Mouse (Mus musculus) ovary, postnatal 36 days (tissue): ENCODE measurements around the gene Csnk1d.

Source experiments
- DNase-seq: peaks from one replicate; pipeline ENCODE4 v3.0.0; 2022; ENCODE audit warnings: low spot score, mixed read lengths

Gene Csnk1d

GRCm38 (mm10) chr11:120990951-120991526, at the start of gene Csnk1d:
Gene Csnk1d (minus strand): TSS chr11:120991330.
- peak; percentile 99 for DNase-seq

GRCm38 (mm10) chr11:121039302-121039701, 48.2 kb upstream of the Csnk1d start, which contains the start of gene Cd7:
Gene Cd7 (minus strand): TSS chr11:121039418.
- no peak for DNase-seq

GRCm38 (mm10) chr11:121038366-121039240, 47.5 kb upstream of the Csnk1d start:
- no peak for DNase-seq

- no peak for DNase-seq
Observed at GRCm38 (mm10) chr11:121033118-121033517, 42.0 kb upstream of the Csnk1d start.

GRCm38 (mm10) chr11:121027259-121027658, 36.1 kb upstream of the Csnk1d start:
- DNase-seq, result no peak

- no peak for DNase-seq
Observed at GRCm38 (mm10) chr11:121024163-121024562, 33.0 kb upstream of the Csnk1d start.

- no peak for DNase-seq
Observed at GRCm38 (mm10) chr11:121019501-121019900, 28.4 kb upstream of the Csnk1d start.

- peak; percentile 72 for DNase-seq
Observed at GRCm38 (mm10) chr11:121017703-121018102, 26.6 kb upstream of the Csnk1d start.

GRCm38 (mm10) chr11:121015472-121015871, 24.3 kb upstream of the Csnk1d start:
- DNase-seq, result no peak

GRCm38 (mm10) chr11:121014896-121015300, 23.8 kb upstream of the Csnk1d start:
- peak; percentile 15 for DNase-seq

GRCm38 (mm10) chr11:121013656-121014055, 22.5 kb upstream of the Csnk1d start:
- no peak for DNase-seq

- no peak for DNase-seq
Observed at GRCm38 (mm10) chr11:121010044-121010755, 19.1 kb upstream of the Csnk1d start.

GRCm38 (mm10) chr11:121006184-121006583, 15.1 kb upstream of the Csnk1d start:
- no peak for DNase-seq

- DNase-seq, result no peak
Observed at GRCm38 (mm10) chr11:121004281-121004680, 13.2 kb upstream of the Csnk1d start.

GRCm38 (mm10) chr11:121001966-121002365, 10.8 kb upstream of the Csnk1d start:
- no peak for DNase-seq

GRCm38 (mm10) chr11:120994741-120995140, 3.6 kb upstream of the Csnk1d start:
- no peak for DNase-seq

- no peak for DNase-seq
Observed at GRCm38 (mm10) chr11:120993586-120993985, 2.5 kb upstream of the Csnk1d start.

GRCm38 (mm10) chr11:120993080-120993479, 1.9 kb upstream of the Csnk1d start:
- no peak for DNase-seq

GRCm38 (mm10) chr11:120991791-120992190, 661 bp upstream of the Csnk1d start:
- no peak for DNase-seq

GRCm38 (mm10) chr11:120990126-120990781, 876 bp downstream of the Csnk1d start:
- peak; percentile 54 for DNase-seq

- no peak for DNase-seq
Observed at GRCm38 (mm10) chr11:120989523-120989922, 1.6 kb downstream of the Csnk1d start.

- no peak for DNase-seq
Observed at GRCm38 (mm10) chr11:120988410-120988809, 2.7 kb downstream of the Csnk1d start.
